Mouse (Mus musculus) neural tube, embryonic 12.5 days (tissue): ENCODE measurements around the gene Esp6. TPM values are rescaled to one million over a fixed set of nuclear protein-coding genes. Genes with fewer than 3 reads are reported as not detected.
"Not testable (repeated sequence)": the region's sequence is repeated elsewhere in the genome, so short reads cannot be mapped to it uniquely, and the experiment has no call there.

Source experiments
- ATAC-seq: fragments of 200-750 bp; cut with Nextera tagmentation; 2 replicates; pipeline ENCODE4 v1.8.0; 2017; ENCODE audit warnings: low read depth, mild to moderate bottlenecking, moderate TSS enrichment, moderate library complexity; ENCODE audit not compliant: low FRiP score
- H3K27ac ChIP-seq: fragments of 300-500 bp; sonication (generic); 2 replicates; pipeline ENCODE4 v1.5.1; 2016
- H3K27me3 ChIP-seq: fragments of 300-500 bp; sonication (generic); replicated peaks from 2 replicates; pipeline ENCODE4 v1.6.1; 2016; ENCODE audit warnings: mild to moderate bottlenecking
- H3K36me3 ChIP-seq: fragments of 300-500 bp; sonication (generic); 2 replicates; pipeline ENCODE4 v1.6.1; 2016; ENCODE audit warnings: mild to moderate bottlenecking
- H3K4me1 ChIP-seq: fragments of 300-500 bp; sonication (generic); 2 replicates; pipeline ENCODE4 v1.6.1; 2016
- H3K4me2 ChIP-seq: fragments of 300-500 bp; sonication (generic); replicated peaks from 2 replicates; pipeline ENCODE4 v1.6.1; 2016; ENCODE audit warnings: mild to moderate bottlenecking
- H3K4me3 ChIP-seq: fragments of 300-500 bp; sonication (generic); 2 replicates; pipeline ENCODE4 v1.5.1; 2016
- H3K9ac ChIP-seq: fragments of 300-500 bp; sonication (generic); 2 replicates; pipeline ENCODE4 v1.6.1; 2016; ENCODE audit warnings: mild to moderate bottlenecking
- H3K9me3 ChIP-seq: fragments of 300-500 bp; sonication (generic); 2 replicates; pipeline ENCODE4 v1.6.1; 2016; ENCODE audit warnings: mild to moderate bottlenecking
- WGBS: fragments of 180-500 bp; shearing (Covaris S2); methylation state at CpG from one replicate; pipeline ENCODE4 v1.1.7; 2016; 5-methylcytosine and 5-hydroxymethylcytosine counted together
- polyA plus RNA-seq: library from polyadenylated mRNA; unstranded; fragments of >200 nt; fragmentation: Nextera tagmentation; extraction: Ambion mirVana; gene quantifications from 2 replicates; pipeline ENCODE4 v1.2.1, GENCODE M21; 2016

Gene Esp6
- not detected in 2 replicates for polyA plus RNA-seq

- H3K27me3 ChIP-seq: no peaks in the 10 kb centered on the region
- no peaks in the 10 kb centered on the region for H3K4me1 ChIP-seq
- WGBS: 83% methylated on average over 5 of the region's 5 CpGs
- no peak for ATAC-seq
- no peak within 1 kb of the TSS for H3K4me2 ChIP-seq
- no peaks in the 10 kb centered on the region for H3K9me3 ChIP-seq
- no peak within 1 kb of the TSS for H3K4me3 ChIP-seq
- H3K9ac ChIP-seq: no peak within 1 kb of the TSS
- H3K27ac ChIP-seq: no peak within 1 kb of the TSS
- no peaks in the 10 kb centered on the region for H3K36me3 ChIP-seq
Observed at GRCm38 (mm10) chr17:40561207-40561606, at the start of gene Esp6. TSS of gene Esp6 (plus strand) at chr17:40561507.

- WGBS: 49% methylated on average over 3 of the region's 3 CpGs
Observed at GRCm38 (mm10) chr17:40519818-40520217, 41.5 kb upstream of the Esp6 start, which contains the start of gene Esp8. TSS of gene Esp8 (plus strand) at chr17:40520022.

GRCm38 (mm10) chr17:40529813-40530212, 31.5 kb upstream of the Esp6 start:
- Histone ChIP-seq H3K27me3 (no peaks in the 10 kb centered on the region), H3K9ac (no peak overlapping the region), H3K27ac (no peak overlapping the region), H3K36me3 (no peaks in the 10 kb centered on the region), H3K9me3 (no peaks in the 10 kb centered on the region), H3K4me1 (no peaks in the 10 kb centered on the region), H3K4me3 (no peak overlapping the region), H3K4me2 (no peak overlapping the region)
- 74% methylated on average over 3 of the region's 3 CpGs for WGBS
- no peak for ATAC-seq

More at GRCm38 (mm10) chr17:40519818-40520217, 41.5 kb upstream of the Esp6 start, which contains the start of gene Esp8:
- no peak within 1 kb of the TSS for H3K9ac ChIP-seq
- no peak within 1 kb of the TSS for H3K27ac ChIP-seq
- no peak within 1 kb of the TSS for H3K4me3 ChIP-seq
- no peak within 1 kb of the TSS for H3K4me2 ChIP-seq
- H3K27me3 ChIP-seq: no peaks in the 10 kb centered on the region
- H3K36me3 ChIP-seq: no peaks in the 10 kb centered on the region
- H3K9me3 ChIP-seq: no peaks in the 10 kb centered on the region
- ATAC-seq: no peak
- no peaks in the 10 kb centered on the region for H3K4me1 ChIP-seq

DNA sequence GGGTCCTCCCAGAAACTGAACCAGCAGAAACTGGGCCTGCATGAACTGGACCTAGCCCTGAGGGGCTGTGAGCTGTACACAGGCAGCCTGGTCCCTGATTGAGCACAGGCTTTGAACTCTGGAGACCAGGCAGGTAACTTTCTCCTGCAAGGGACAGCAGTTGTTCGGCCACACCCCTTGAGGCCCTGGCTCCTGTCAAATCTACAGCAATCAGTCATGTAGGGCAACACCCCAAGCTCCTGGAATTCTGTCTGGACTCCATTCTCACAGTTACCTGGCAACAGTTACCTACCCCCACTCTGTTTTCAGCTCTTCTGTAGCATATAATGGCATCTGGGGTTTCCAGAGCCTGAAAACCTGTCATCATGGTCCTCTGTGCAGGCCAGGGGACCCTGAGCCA, 30.2 kb upstream of the Esp6 start:
- no peak overlapping the region for H3K27ac ChIP-seq
- H3K4me2 ChIP-seq: no peak overlapping the region
- H3K27me3 ChIP-seq: no peaks in the 10 kb centered on the region
- ATAC-seq: no peak
- no peaks in the 10 kb centered on the region for H3K9me3 ChIP-seq
- H3K4me1 ChIP-seq: no peaks in the 10 kb centered on the region
- no peak overlapping the region for H3K4me3 ChIP-seq
- WGBS: 96% methylated on average over 1 of the region's 1 CpGs
- H3K36me3 ChIP-seq: no peaks in the 10 kb centered on the region
- no peak overlapping the region for H3K9ac ChIP-seq

GRCm38 (mm10) chr17:40547005-40547404, 14.3 kb upstream of the Esp6 start:
- not testable (repeated sequence) for H3K9me3 ChIP-seq

DNA sequence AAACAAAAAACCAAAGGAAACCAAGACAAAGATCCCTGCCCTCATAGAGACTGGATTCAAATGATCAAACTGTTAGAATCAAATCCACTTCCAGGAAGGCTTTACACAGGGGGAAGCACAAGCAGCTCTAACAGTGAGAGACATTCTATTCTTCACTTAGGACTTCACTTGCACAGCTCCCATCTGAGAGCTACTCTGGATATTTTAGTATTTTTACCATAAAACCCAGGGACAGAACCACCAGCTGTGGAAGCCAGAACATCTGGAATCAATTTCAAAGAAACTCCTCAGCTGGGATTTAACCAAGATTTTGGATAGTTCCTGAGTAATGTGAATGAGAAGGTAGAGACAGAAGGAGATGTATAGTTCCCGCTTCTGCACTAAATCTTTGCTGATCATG, 7.8 kb upstream of the Esp6 start:
- Histone ChIP-seq H3K4me1 (no peaks in the 10 kb centered on the region), H3K36me3 (no peaks in the 10 kb centered on the region), H3K4me2 (no peak overlapping the region), H3K27me3 (no peaks in the 10 kb centered on the region), H3K27ac (no peak overlapping the region), H3K9ac (no peak overlapping the region), H3K4me3 (no peak overlapping the region), H3K9me3 (no peaks in the 10 kb centered on the region)
- 85% methylated on average over 1 of the region's 1 CpGs for WGBS
- no peak for ATAC-seq

More at GRCm38 (mm10) chr17:40547005-40547404, 14.3 kb upstream of the Esp6 start:
- not testable (repeated sequence) for H3K4me1 ChIP-seq, H3K4me3 ChIP-seq, ATAC-seq, H3K27ac ChIP-seq, H3K4me2 ChIP-seq, H3K36me3 ChIP-seq, H3K27me3 ChIP-seq, H3K9ac ChIP-seq
- WGBS: 86% methylated on average over 5 of the region's 5 CpGs

GRCm38 (mm10) chr17:40583906-40584305, 22.6 kb downstream of the Esp6 start:
- H3K4me3 ChIP-seq, ATAC-seq, H3K4me2 ChIP-seq, H3K4me1 ChIP-seq, H3K27me3 ChIP-seq, H3K9ac ChIP-seq, H3K27ac ChIP-seq, H3K36me3 ChIP-seq, H3K9me3 ChIP-seq: not testable (repeated sequence)
- 41% methylated on average over 6 of the region's 6 CpGs for WGBS

DNA sequence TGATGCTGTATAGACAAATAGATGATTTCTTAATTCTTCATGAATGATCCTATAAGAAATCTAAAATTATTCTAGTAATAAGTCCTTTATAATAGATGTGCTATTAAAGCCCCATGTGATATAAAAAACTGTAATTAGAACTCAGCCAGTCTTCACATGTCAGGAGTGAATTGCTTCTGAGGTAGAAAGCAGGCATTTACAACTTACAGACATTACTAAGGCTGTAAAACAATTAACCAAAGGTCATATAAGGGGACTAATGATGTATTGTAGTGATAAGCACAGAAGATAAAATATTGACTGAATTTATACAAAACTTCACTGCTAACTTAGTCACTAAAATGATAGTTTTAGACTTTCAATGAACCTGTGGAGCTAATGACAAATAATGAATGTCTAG, 30.0 kb downstream of the Esp6 start:
- no peaks in the 10 kb centered on the region for H3K27me3 ChIP-seq
- H3K4me2 ChIP-seq: no peak overlapping the region
- no peaks in the 10 kb centered on the region for H3K9me3 ChIP-seq
- no peaks in the 10 kb centered on the region for H3K4me1 ChIP-seq
- H3K36me3 ChIP-seq: no peaks in the 10 kb centered on the region
- no peak overlapping the region for H3K9ac ChIP-seq
- no peak for ATAC-seq
- no peak overlapping the region for H3K4me3 ChIP-seq
- no peak overlapping the region for H3K27ac ChIP-seq

GRCm38 (mm10) chr17:40598294-40598693, 37.0 kb downstream of the Esp6 start, which contains the start of gene Esp4:
TSS of gene Esp4 (plus strand) at chr17:40598594.
- H3K27me3 ChIP-seq: no peaks in the 10 kb centered on the region
- H3K9ac ChIP-seq: no peak within 1 kb of the TSS
- H3K27ac ChIP-seq: no peak within 1 kb of the TSS
- H3K9me3 ChIP-seq: no peaks in the 10 kb centered on the region
- H3K4me1 ChIP-seq: no peaks in the 10 kb centered on the region
- H3K4me3 ChIP-seq: no peak within 1 kb of the TSS
- no peaks in the 10 kb centered on the region for H3K36me3 ChIP-seq
- no peak for ATAC-seq
- H3K4me2 ChIP-seq: no peak within 1 kb of the TSS

Other genes with a start within 250 kb of the Esp6 start
- gene Crisp1, start 242.3 kb upstream of the Esp6 start, polyA plus RNA-seq: not detected in 2 replicates
- not detected in 2 replicates for gene Esp8, start 41.5 kb upstream of the Esp6 start, polyA plus RNA-seq
- gene Esp4, start 37.1 kb downstream of the Esp6 start, polyA plus RNA-seq: not detected in 2 replicates
- not detected in 2 replicates for gene Esp3, start 70.6 kb downstream of the Esp6 start, polyA plus RNA-seq
- gene Esp1, start 165.6 kb downstream of the Esp6 start, polyA plus RNA-seq: not detected in 2 replicates
- gene Crisp2, start 245.5 kb downstream of the Esp6 start, polyA plus RNA-seq: not detected in 2 replicates
- 2.6 and 2.8 TPM in 2 replicates for gene Rhag, start 249.6 kb downstream of the Esp6 start, polyA plus RNA-seq